Mouse (Mus musculus): ENCODE measurements around the gene Mrpl12. TPM values are rescaled to one million over a fixed set of nuclear protein-coding genes. Genes with fewer than 3 reads are reported as not detected.

The Mrpl12 gene
- polyA plus RNA-seq, 1 experiment from 2014 or later: 119 TPM

DNA sequence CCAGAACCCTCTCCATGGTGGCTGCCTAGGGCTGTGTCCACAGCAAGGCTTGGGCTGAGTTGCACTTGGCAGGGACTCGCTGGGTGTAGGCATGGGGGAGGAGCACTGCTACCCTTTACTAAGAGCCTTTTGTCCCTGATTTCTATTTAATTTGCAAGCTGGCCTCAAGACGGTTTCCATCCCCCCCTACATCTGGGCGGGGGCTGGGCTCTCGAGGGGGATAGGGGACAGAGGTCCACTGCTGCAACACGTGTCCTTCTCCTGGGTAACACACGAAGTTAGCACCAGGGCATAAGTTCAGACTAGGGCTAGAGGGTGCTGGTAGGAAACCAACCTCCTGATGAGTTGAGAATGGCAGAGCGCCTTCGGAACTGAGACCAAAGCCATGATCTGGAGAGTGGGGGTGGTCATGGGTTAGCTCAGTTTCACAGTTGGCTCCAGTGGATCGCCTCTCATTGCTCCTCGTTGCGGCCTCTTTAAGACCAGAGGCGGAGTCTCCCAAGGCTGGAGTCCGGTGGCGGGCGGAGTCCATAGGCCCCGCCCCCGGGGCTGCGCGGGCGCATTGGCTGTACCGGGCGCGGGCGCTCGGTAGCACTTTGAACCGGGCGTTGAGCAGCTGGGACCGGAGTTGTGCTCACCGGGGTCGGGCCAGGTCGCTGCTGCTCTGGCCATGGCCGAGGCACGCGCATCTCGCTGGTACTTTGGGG, 7.1 kb downstream of the Mrpl12 start, which contains the start of gene Slc25a10:
Gene Slc25a10 (plus strand): TSS at position 524 of the 707 bp plus-strand sequence.
- H3K4me3 ChIP-seq (replicated peaks; ENCODE audit: low read length): peak within 1 kb of the TSS; percentile 90
- H3K9ac ChIP-seq (replicated peaks; ENCODE audit: low read depth, low read length): peak within 1 kb of the TSS; percentile 77
- H3K36me3 ChIP-seq (ENCODE audit: control insufficient read depth, insufficient read depth): peaks cover 7% of the 10 kb centered on the region; the same call in 1 of the 2 replicates
- peak; percentile 87 for ATAC-seq
- WGBS: under 1% methylated on average over 35 of the region's 35 CpGs
- H3K27ac ChIP-seq (ENCODE audit: low read length): peak within 1 kb of the TSS; percentile 68
- no peaks in the 10 kb centered on the region for H3K9me3 ChIP-seq (ENCODE audit: control insufficient read depth, low read length)
- no peaks in the 10 kb centered on the region for H3K27me3 ChIP-seq (replicated peaks; ENCODE audit: control insufficient read depth, insufficient read depth, low read length)
- H3K4me1 ChIP-seq (replicated peaks; ENCODE audit: control insufficient read depth, insufficient read depth, low read length): peaks cover 27% of the 10 kb centered on the region
- H3K4me2 ChIP-seq (ENCODE audit: low read length): peak within 1 kb of the TSS; percentile 92

DNA sequence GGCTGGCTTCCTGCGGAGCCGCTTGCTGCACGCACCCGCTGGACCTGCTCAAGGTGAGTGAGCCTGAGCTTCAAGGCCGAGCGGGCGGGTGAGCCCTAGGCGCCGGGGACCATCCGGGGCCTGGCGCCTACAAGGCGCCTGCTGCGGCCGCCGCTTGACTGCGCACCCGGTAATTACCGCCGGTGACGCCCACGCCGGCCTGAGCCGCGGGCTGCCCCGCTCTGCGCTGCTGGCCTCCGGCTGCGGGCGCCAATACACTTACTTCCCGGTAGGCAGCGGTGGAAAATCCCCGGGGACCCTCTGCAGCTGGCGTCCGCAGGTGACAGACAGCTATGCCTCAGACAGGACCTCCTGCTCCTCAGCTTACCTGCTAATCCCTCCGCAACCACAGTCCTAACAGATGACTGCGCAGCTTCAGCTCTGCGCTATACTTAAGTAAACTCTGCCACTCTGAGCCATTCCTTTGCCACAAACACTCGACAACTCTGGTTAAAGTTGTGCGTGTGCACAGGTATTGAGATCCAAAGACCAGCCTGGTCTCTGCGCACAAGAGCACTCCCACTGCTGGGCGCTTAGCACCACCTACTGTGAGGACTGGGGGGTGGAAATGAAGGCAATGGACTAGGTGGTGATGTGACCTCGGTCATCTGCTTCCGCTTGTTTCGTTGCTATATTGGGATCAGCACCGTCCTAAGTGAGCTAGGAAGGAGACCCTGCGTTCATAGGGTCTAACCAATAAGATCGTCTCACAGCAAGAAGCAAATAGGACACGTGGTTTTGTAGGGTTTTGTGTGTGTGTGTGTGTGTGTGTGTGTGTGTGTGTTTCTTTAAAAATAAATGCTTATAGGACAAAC, 7.8 kb downstream of the Mrpl12 start:
- WGBS: under 1% methylated on average over 48 of the region's 48 CpGs
- no peaks in the 10 kb centered on the region for H3K27me3 ChIP-seq (replicated peaks; ENCODE audit: control insufficient read depth, insufficient read depth, low read length)
- H3K9me3 ChIP-seq (ENCODE audit: control insufficient read depth, low read length): no peaks in the 10 kb centered on the region
- peak; percentile 20 for ATAC-seq
- peak overlapping the region; percentile 77 for H3K9ac ChIP-seq (replicated peaks; ENCODE audit: low read depth, low read length)
- peaks cover 3% of the 10 kb centered on the region; the same call in 1 of the 2 replicates for H3K36me3 ChIP-seq (ENCODE audit: control insufficient read depth, insufficient read depth)
- peak overlapping the region; percentile 92 for H3K4me2 ChIP-seq (ENCODE audit: low read length)
- peak overlapping the region; percentile 90 for H3K4me3 ChIP-seq (replicated peaks; ENCODE audit: low read length)
- peaks cover 27% of the 10 kb centered on the region for H3K4me1 ChIP-seq (replicated peaks; ENCODE audit: control insufficient read depth, insufficient read depth, low read length)
- H3K27ac ChIP-seq (ENCODE audit: low read length): peak overlapping the region; percentile 68

DNA sequence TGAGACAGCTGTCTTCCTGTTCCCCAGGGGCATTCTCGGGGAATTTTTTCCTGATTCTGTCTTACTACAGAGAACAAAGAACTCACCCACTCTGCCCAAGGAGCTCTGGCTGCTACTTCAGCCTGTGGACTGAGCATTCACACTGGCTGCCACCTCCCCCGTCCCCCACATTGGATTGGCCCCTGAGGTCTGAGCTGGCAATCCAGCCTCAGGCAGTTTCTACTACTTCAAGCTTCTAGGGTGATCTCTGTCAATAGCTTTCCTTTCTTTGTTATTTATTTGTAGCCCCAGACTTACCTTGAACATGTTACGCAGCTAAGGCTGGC, 8.4 kb downstream of the Mrpl12 start:
- H3K4me2 ChIP-seq (ENCODE audit: low read length): peak overlapping the region; percentile 92
- 0 out of 2 replicates have a peak, but pooled peaks cover 2% of the 10 kb centered on the region for H3K36me3 ChIP-seq (ENCODE audit: control insufficient read depth, insufficient read depth)
- H3K27ac ChIP-seq (ENCODE audit: low read length): peak overlapping the region; percentile 45; the same call in 1 of the 2 replicates
- H3K9me3 ChIP-seq (ENCODE audit: control insufficient read depth, low read length): no peaks in the 10 kb centered on the region
- H3K4me3 ChIP-seq (replicated peaks; ENCODE audit: low read length): peak overlapping the region; percentile 90
- no peaks in the 10 kb centered on the region for H3K27me3 ChIP-seq (replicated peaks; ENCODE audit: control insufficient read depth, insufficient read depth, low read length)
- no peak for ATAC-seq
- H3K9ac ChIP-seq (replicated peaks; ENCODE audit: low read depth, low read length): peak overlapping the region; percentile 77
- 20% methylated on average over 3 of the region's 3 CpGs for WGBS
- peaks cover 27% of the 10 kb centered on the region for H3K4me1 ChIP-seq (replicated peaks; ENCODE audit: control insufficient read depth, insufficient read depth, low read length)

DNA sequence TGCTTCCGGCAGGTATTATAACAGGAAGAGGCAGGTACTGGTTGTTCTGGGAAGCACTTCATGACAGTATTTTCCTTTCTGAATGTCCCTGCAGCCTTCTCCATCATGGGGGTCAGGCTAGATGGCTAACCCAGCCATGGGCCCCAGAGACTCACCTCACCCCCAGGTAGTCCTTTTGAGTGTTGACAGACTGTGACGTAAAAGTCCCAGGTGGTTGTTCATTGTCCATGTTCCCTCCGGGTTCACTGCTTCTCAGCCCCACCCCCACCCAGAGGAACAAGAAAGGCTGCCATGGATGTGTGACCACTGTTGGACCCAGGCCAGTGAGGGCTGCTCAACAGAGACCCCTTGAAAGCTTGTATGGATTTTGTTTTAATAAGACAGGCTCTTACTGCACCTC, 8.9 kb downstream of the Mrpl12 start:
- peaks cover 27% of the 10 kb centered on the region for H3K4me1 ChIP-seq (replicated peaks; ENCODE audit: control insufficient read depth, insufficient read depth, low read length)
- WGBS: 38% methylated on average over 3 of the region's 3 CpGs
- H3K36me3 ChIP-seq (ENCODE audit: control insufficient read depth, insufficient read depth): 0 out of 2 replicates have a peak, but pooled peaks cover 2% of the 10 kb centered on the region
- H3K9me3 ChIP-seq (ENCODE audit: control insufficient read depth, low read length): no peaks in the 10 kb centered on the region
- H3K27me3 ChIP-seq (replicated peaks; ENCODE audit: control insufficient read depth, insufficient read depth, low read length): no peaks in the 10 kb centered on the region
- H3K4me2 ChIP-seq (ENCODE audit: low read length): peak overlapping the region; percentile 92
- H3K9ac ChIP-seq (replicated peaks; ENCODE audit: low read depth, low read length): peak overlapping the region; percentile 77
- H3K27ac ChIP-seq (ENCODE audit: low read length): no peak overlapping the region; the same call in 1 of the 2 replicates
- H3K4me3 ChIP-seq (replicated peaks; ENCODE audit: low read length): peak overlapping the region; percentile 90
- ATAC-seq: no peak

DNA sequence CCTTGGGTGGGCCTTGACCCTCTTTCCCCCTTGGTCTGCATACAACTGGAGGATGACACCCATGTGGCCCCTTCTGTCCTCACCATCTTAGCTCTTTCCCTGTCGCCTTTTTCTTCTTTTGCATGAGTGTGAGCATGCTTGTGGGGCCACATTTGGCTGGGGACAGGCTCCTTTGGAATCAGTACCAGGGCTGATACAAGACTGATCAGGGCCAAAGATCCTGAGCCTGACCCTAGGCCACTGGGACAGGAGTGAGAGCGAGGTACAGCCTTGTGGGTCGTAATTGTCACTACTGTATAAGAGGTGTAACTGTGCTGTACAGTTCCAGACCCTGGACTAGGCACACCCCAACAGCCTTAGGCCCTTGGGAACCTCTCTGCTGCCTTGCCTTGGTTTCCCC, 9.5 kb downstream of the Mrpl12 start:
- no peaks in the 10 kb centered on the region for H3K9me3 ChIP-seq (ENCODE audit: control insufficient read depth, low read length)
- WGBS: 88% methylated on average over 3 of the region's 3 CpGs
- no peak overlapping the region for H3K4me2 ChIP-seq (ENCODE audit: low read length)
- H3K27me3 ChIP-seq (replicated peaks; ENCODE audit: control insufficient read depth, insufficient read depth, low read length): no peaks in the 10 kb centered on the region
- H3K9ac ChIP-seq (replicated peaks; ENCODE audit: low read depth, low read length): no peak overlapping the region; the same call in 1 of the 2 replicates
- 0 out of 2 replicates have a peak, but pooled peaks cover 4% of the 10 kb centered on the region for H3K36me3 ChIP-seq (ENCODE audit: control insufficient read depth, insufficient read depth)
- H3K4me1 ChIP-seq (replicated peaks; ENCODE audit: control insufficient read depth, insufficient read depth, low read length): peaks cover 27% of the 10 kb centered on the region
- no peak overlapping the region for H3K4me3 ChIP-seq (replicated peaks; ENCODE audit: low read length)
- ATAC-seq: no peak
- no peak overlapping the region for H3K27ac ChIP-seq (ENCODE audit: low read length)

DNA sequence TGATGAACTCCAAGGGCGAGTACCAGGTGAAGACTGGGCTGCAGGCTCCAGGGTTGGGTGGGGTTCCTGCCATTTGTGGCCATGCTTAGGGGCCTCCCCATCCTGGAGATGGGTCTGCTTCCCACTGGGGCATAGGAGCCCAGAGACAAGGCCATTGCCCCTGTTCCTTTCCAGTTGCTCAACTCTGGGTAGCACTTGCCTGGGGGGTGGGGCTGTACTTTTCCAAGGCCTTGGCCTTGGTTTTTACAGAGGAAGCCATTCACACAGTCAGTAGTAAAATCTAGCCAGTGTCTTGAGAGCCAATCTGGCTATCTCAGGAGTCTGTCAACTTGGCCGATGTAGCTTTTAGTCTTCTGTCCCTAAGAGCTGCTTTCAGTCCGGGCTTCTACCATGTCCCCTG, 13.0 kb downstream of the Mrpl12 start:
- Histone ChIP-seq H3K27me3 (replicated peaks; ENCODE audit: control insufficient read depth, insufficient read depth, low read length) (no peaks in the 10 kb centered on the region), H3K4me2 (ENCODE audit: low read length) (no peak overlapping the region), H3K4me3 (replicated peaks; ENCODE audit: low read length) (no peak overlapping the region), H3K9ac (replicated peaks; ENCODE audit: low read depth, low read length) (no peak overlapping the region), H3K36me3 (ENCODE audit: control insufficient read depth, insufficient read depth) (0 out of 2 replicates have a peak, but pooled peaks cover 4% of the 10 kb centered on the region), H3K9me3 (ENCODE audit: control insufficient read depth, low read length) (no peaks in the 10 kb centered on the region), H3K4me1 (replicated peaks; ENCODE audit: control insufficient read depth, insufficient read depth, low read length) (peaks cover 12% of the 10 kb centered on the region), H3K27ac (ENCODE audit: low read length) (no peak overlapping the region)
- WGBS: 91% methylated on average over 3 of the region's 3 CpGs
- ATAC-seq: no peak

DNA sequence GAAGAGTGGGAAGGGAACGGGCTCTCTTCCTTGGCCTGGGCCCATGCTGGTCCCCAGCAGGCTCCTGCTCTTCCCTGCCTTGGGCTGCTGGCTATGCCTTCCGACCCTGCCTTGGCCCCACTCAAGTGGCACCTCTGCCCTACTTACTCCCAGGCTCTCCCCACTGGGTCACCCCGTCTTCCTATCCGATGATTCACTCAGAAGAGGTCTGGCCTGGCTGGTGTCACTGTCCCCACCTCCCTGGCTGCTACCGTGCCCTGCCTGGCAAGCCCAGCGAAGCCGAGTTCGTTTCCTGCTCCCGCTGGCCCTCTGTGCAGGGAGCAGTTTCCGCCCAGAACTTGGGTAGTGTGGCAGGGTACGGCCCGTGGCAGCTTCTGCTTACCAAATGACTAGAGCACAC, 13.8 kb downstream of the Mrpl12 start:
- 89% methylated on average over 12 of the region's 12 CpGs for WGBS
- no peak for ATAC-seq

DNA sequence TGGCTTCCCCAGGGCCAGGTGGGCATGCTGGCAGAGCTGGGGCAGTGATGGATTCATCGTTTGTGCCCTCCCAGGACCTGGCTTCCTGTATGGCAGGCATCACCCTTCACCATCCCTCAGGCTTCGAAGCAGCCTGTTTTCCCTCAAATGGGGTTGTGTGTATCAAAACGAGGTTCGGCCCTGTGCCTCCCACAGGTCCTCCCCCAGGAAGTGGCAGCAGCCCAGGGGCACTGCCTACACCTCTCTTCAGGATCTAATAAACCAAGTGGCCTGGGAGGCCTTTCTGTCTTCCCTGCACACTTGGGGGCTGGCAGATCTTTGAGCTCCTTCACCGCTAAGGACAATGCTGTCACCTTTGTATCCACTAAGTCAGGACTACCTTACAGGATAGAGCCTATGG, 14.5 kb downstream of the Mrpl12 start:
- Histone ChIP-seq H3K27me3 (replicated peaks; ENCODE audit: control insufficient read depth, insufficient read depth, low read length) (no peaks in the 10 kb centered on the region), H3K4me3 (replicated peaks; ENCODE audit: low read length) (no peak overlapping the region), H3K36me3 (ENCODE audit: control insufficient read depth, insufficient read depth) (0 out of 2 replicates have a peak, but pooled peaks cover 4% of the 10 kb centered on the region), H3K27ac (ENCODE audit: low read length) (no peak overlapping the region), H3K4me1 (replicated peaks; ENCODE audit: control insufficient read depth, insufficient read depth, low read length) (no peaks in the 10 kb centered on the region), H3K9ac (replicated peaks; ENCODE audit: low read depth, low read length) (no peak overlapping the region), H3K9me3 (ENCODE audit: control insufficient read depth, low read length) (no peaks in the 10 kb centered on the region), H3K4me2 (ENCODE audit: low read length) (no peak overlapping the region)
- WGBS: 97% methylated on average over 5 of the region's 5 CpGs
- ATAC-seq: no peak

More for the DNA sequence above, 13.8 kb downstream of the Mrpl12 start:
- no peaks in the 10 kb centered on the region for H3K9me3 ChIP-seq (ENCODE audit: control insufficient read depth, low read length)
- no peak overlapping the region for H3K4me3 ChIP-seq (replicated peaks; ENCODE audit: low read length)
- no peaks in the 10 kb centered on the region for H3K27me3 ChIP-seq (replicated peaks; ENCODE audit: control insufficient read depth, insufficient read depth, low read length)
- H3K36me3 ChIP-seq (ENCODE audit: control insufficient read depth, insufficient read depth): 0 out of 2 replicates have a peak, but pooled peaks cover 4% of the 10 kb centered on the region
- H3K4me1 ChIP-seq (replicated peaks; ENCODE audit: control insufficient read depth, insufficient read depth, low read length): peaks cover 4% of the 10 kb centered on the region
- H3K9ac ChIP-seq (replicated peaks; ENCODE audit: low read depth, low read length): no peak overlapping the region
- no peak overlapping the region for H3K27ac ChIP-seq (ENCODE audit: low read length)
- H3K4me2 ChIP-seq (ENCODE audit: low read length): no peak overlapping the region

DNA sequence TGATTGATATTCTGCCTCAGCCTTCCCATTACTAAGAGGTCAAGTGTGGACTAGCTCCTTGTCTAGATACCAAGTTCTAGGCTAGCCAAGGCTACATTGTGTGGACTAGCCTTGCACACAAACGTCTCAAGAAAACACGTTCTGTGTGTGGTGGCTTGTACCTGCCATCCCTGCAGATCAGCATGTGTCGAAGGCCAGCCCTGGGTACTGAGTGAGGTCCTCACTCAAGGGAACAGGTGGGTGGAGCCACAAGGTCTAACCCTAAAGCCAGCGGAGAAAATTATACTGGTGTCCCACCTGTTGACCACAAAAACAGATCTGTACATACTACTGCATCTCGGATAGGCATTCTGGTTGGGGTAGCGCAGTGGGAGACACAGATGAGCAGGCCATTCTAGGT, 15.5 kb downstream of the Mrpl12 start:
- no peaks in the 10 kb centered on the region for H3K9me3 ChIP-seq (ENCODE audit: control insufficient read depth, low read length)
- 85% methylated on average over 6 of the region's 6 CpGs for WGBS
- no peak overlapping the region for H3K27ac ChIP-seq (ENCODE audit: low read length)
- H3K4me2 ChIP-seq (ENCODE audit: low read length): no peak overlapping the region
- no peak for ATAC-seq
- no peaks in the 10 kb centered on the region for H3K27me3 ChIP-seq (replicated peaks; ENCODE audit: control insufficient read depth, insufficient read depth, low read length)
- H3K9ac ChIP-seq (replicated peaks; ENCODE audit: low read depth, low read length): no peak overlapping the region
- H3K4me3 ChIP-seq (replicated peaks; ENCODE audit: low read length): no peak overlapping the region
- no peaks in the 10 kb centered on the region for H3K4me1 ChIP-seq (replicated peaks; ENCODE audit: control insufficient read depth, insufficient read depth, low read length)
- H3K36me3 ChIP-seq (ENCODE audit: control insufficient read depth, insufficient read depth): 0 out of 2 replicates have a peak, but pooled peaks cover 4% of the 10 kb centered on the region
